ENCODE assay signal across 13 mouse cellular contexts in genomic region chr11:118210116-118210515, GRCm38 (mm10). TPM values are rescaled to one million over a fixed set of nuclear protein-coding genes. Genes with fewer than 3 reads are reported as not detected.
A peak's percentile ranks its signal among the peaks of the same experiment; 100 is the strongest.
DNase-seq lines count a peak whose midpoint lies in the region; ATAC-seq and TF ChIP-seq lines count a peak whose summit lies in the region.
"Had no signal": no experiment of that assay in that cellular context is flagged by ENCODE, and none has a peak within 500 bp of the region (broad histone marks: within the 10 kb centered on the region; RNA-seq: fewer than 3 reads in every experiment).

No protein-coding gene starts in this region.

- TF ChIP-seq CTCF in midbrain, postnatal 0 days (IDR thresholded peaks at IDR 0.05) = no peak
- no peak for TF ChIP-seq CTCF in left cerebral cortex, adult 2 months (IDR thresholded peaks at IDR 0.05)

- no peak overlapping the region for H3K4me2 ChIP-seq in midbrain, postnatal 0 days (ENCODE audit: low read depth, low read length, poor library complexity, severe bottlenecking)
- H3K4me2 ChIP-seq in midbrain, embryonic 11.5 days = no peak overlapping the region
- H3K4me2 ChIP-seq: neural tube, embryonic 12.5 days had no signal

- H3K27ac ChIP-seq in midbrain, postnatal 0 days (ENCODE audit: low read depth, low read length) = no peak overlapping the region
- no peak overlapping the region for H3K27ac ChIP-seq in midbrain, embryonic 11.5 days (ENCODE audit: low read depth, low read length)
- H3K27ac ChIP-seq in left cerebral cortex, adult 2 months = peak overlapping the region; percentile 89
- H3K27ac ChIP-seq: neural tube, embryonic 12.5 days had no signal

- no peaks in the 10 kb centered on the region for H3K27me3 ChIP-seq in midbrain, postnatal 0 days (ENCODE audit: insufficient read depth, low read length)
- no peaks in the 10 kb centered on the region for H3K27me3 ChIP-seq in midbrain, embryonic 11.5 days (ENCODE audit: control insufficient read depth, insufficient read depth, low read length)
- H3K27me3 ChIP-seq: neural tube, embryonic 12.5 days had no signal

- peaks cover 11% of the 10 kb centered on the region; the same call in 1 of the 2 replicates for H3K4me1 ChIP-seq in midbrain, postnatal 0 days (ENCODE audit: insufficient read depth, low read length)
- peaks cover 22% of the 10 kb centered on the region for H3K4me1 ChIP-seq in midbrain, embryonic 11.5 days (ENCODE audit: control insufficient read depth, insufficient read depth, low read length)

- no peak overlapping the region for H3K9ac ChIP-seq in midbrain, postnatal 0 days (replicated peaks; ENCODE audit: low read length, poor library complexity, severe bottlenecking)
- no peak overlapping the region for H3K9ac ChIP-seq in midbrain, embryonic 11.5 days (ENCODE audit: low read length)
- H3K9ac ChIP-seq: neural tube, embryonic 12.5 days had no signal

- no peak for ATAC-seq in midbrain, postnatal 0 days (ENCODE audit: low FRiP score)
- ATAC-seq in midbrain, embryonic 11.5 days (ENCODE audit: low FRiP score) = no peak

- no peaks in the 10 kb centered on the region for H3K9me3 ChIP-seq in midbrain, postnatal 0 days (ENCODE audit: low read length)
- H3K9me3 ChIP-seq in midbrain, embryonic 11.5 days (ENCODE audit: control insufficient read depth, low read length) = no peaks in the 10 kb centered on the region
- H3K9me3 ChIP-seq: neural tube, embryonic 12.5 days had no signal

- no peaks in the 10 kb centered on the region for H3K36me3 ChIP-seq in midbrain, postnatal 0 days (ENCODE audit: insufficient read depth, low read length)
- no peaks in the 10 kb centered on the region for H3K36me3 ChIP-seq in midbrain, embryonic 11.5 days (ENCODE audit: control insufficient read depth, insufficient read depth, low read length)
- H3K36me3 ChIP-seq: neural tube, embryonic 12.5 days had no signal

- intact Hi-C loops in left cerebral cortex, adult 2 months (cut with DNase I) = no loop called here

- no peak overlapping the region for H3K4me3 ChIP-seq in midbrain, postnatal 0 days (ENCODE audit: low read depth, low read length)
- no peak overlapping the region for H3K4me3 ChIP-seq in midbrain, embryonic 11.5 days (ENCODE audit: low read depth, low read length)
- no peak overlapping the region; the same call in 1 of the 2 replicates for H3K4me3 ChIP-seq in left cerebral cortex, adult 2 months
- H3K4me3 ChIP-seq: neural tube, embryonic 12.5 days had no signal

- 75% methylated on average over 4 of the region's 4 CpGs for WGBS in midbrain, postnatal 0 days
- 89% methylated on average over 4 of the region's 4 CpGs for WGBS in midbrain, embryonic 11.5 days

- DNase-seq in midbrain, postnatal 0 days (ENCODE audit: low spot score) = peak; percentile 82
- no peak for DNase-seq in midbrain, embryonic 11.5 days (ENCODE audit: low spot score, missing footprints)
- DNase-seq in cerebellum, postnatal 14 days = peak; percentile 83 to 84
- DNase-seq in left cerebral cortex, adult 2 months (ENCODE audit: extremely low spot score in 1 of 2, low spot score in 2 of 2) = no peak
- DNase-seq in skeletal muscle tissue, adult 2 months (ENCODE audit: low read depth, low spot score) = peak; percentile 65
- DNase-seq in spleen, postnatal 10 days (ENCODE audit: low spot score in 2 of 2) = no peak
- DNase-seq in spleen, postnatal 4 days (ENCODE audit: low spot score in 2 of 2) = no peak
- DNase-seq in kidney, postnatal 14 days = no peak
- DNase-seq: gastrocnemius, postnatal 14 days; kidney, adult 18-20 months; lung, adult 18-20 months; thymus, postnatal 14 days had no signal

RNA-seq across cellular contexts. Expression of gene Cyth1, which starts 38.3 kb away (rescaled TPM):
- 40.2 and 54.1 TPM in 2 replicates for total RNA-seq in midbrain, postnatal 0 days (2014; rRNA removed)
- 20.0 and 21.6 TPM in 2 replicates for polyA plus RNA-seq in midbrain, postnatal 0 days (2015; fragmentation: Nextera tagmentation; extraction: Ambion mirVana)
- 12.3 and 12.8 TPM in 2 replicates for polyA plus RNA-seq in midbrain, embryonic 11.5 days (2014; fragmentation: Nextera tagmentation; extraction: Ambion mirVana)
- total RNA-seq in left cerebral cortex, adult 2 months (2021) = 10 to 100 TPM; 65.2 to 69.3 TPM

Comparison
In these comparisons a context has a peak if more than half of its experiments do, and no peak if none do; other contexts are left out.
1. DNase-seq: peak in midbrain, postnatal 0 days (single experiment), cerebellum, postnatal 14 days (2 of 2) and skeletal muscle tissue, adult 2 months (single experiment); none in midbrain, embryonic 11.5 days (single experiment), left cerebral cortex, adult 2 months (0 of 2), spleen, postnatal 10 days (0 of 2), spleen, postnatal 4 days (0 of 2) and kidney, postnatal 14 days (single experiment).